Mouse (Mus musculus): ENCODE results near the gene 1700028K03Rik. TPM values are rescaled to one million over a fixed set of nuclear protein-coding genes. Genes with fewer than 3 reads are reported as not detected.

1700028K03Rik gene
- total and polyA plus RNA-seq, 3 experiments: not detected

- Histone ChIP-seq H3K4me1 (ENCODE audit: control insufficient read depth in 1 of 2, insufficient read depth in 2 of 2, low read length in 2 of 2) (peaks cover 3% of the 10 kb centered on the region in 2 experiments), H3K27ac (ENCODE audit: control insufficient read depth, low read depth, low read length) (peak overlapping the region; percentile 94), H3K79me2 (ENCODE audit: control insufficient read depth, insufficient read depth, low read length, poor library complexity) (peaks cover 4% of the 10 kb centered on the region; the same call in 1 of the 2 replicates), H3K9me3 (replicated peaks; ENCODE audit: insufficient read depth, low read length) (no peaks in the 10 kb centered on the region), H3K36me3 (ENCODE audit: control insufficient read depth in 1 of 2, insufficient read depth in 2 of 2, low read length in 2 of 2) (peaks cover 0 to 6% of the 10 kb centered on the region in 2 experiments; a peak in 2 of 4 replicates), H3K4me3 (ENCODE audit: control insufficient read depth in 1 of 2, insufficient read depth in 1 of 2, low read depth in 2 of 2, low read length in 2 of 2) (peak overlapping the region; percentile 80 to 98), H3K9ac (ENCODE audit: control insufficient read depth, low read depth, low read length, poor library complexity, severe bottlenecking) (peak overlapping the region; percentile 99), H3K27me3 (ENCODE audit: control insufficient read depth in 1 of 2, insufficient read depth in 2 of 2, low read length in 2 of 2) (no peaks in the 10 kb centered on the region)
- DNase-seq (ENCODE audit: low read depth, low spot score): peak; percentile 45
- peak; percentile 70; the same call in 1 of the 2 replicates for TF ChIP-seq ZNF384 (IDR thresholded peaks at IDR 0.05; ENCODE audit: low read depth, low read length)
- TF ChIP-seq GATA1 (IDR thresholded peaks at IDR 0.05; ENCODE audit: low read depth, low read length): no peak
- no peak for TF ChIP-seq CHD2 (IDR thresholded peaks at IDR 0.05; ENCODE audit: low read length)
- no peak for TF ChIP-seq ZKSCAN1 (IDR thresholded peaks at IDR 0.05; ENCODE audit: low read depth, low read length)
- no peak for TF ChIP-seq POLR2AphosphoS5 (IDR thresholded peaks at IDR 0.05; ENCODE audit: borderline replicate concordance, low read depth, low read length)
- no peak for TF ChIP-seq KAT2A (conservative IDR thresholded peaks at IDR 0.05; ENCODE audit: low read depth, low read length)
- TF ChIP-seq MXI1 (IDR thresholded peaks at IDR 0.05; ENCODE audit: low read depth, low read length): no peak; the same call in 1 of the 2 replicates
- TF ChIP-seq TBP (IDR thresholded peaks at IDR 0.05; ENCODE audit: low read depth, low read length): no peak; the same call in 1 of the 2 replicates
- TF ChIP-seq UBTF (IDR thresholded peaks at IDR 0.05; ENCODE audit: borderline replicate concordance, insufficient read depth, low read depth, low read length): no peak
- peak; percentile 55; the same call in 1 of the 2 replicates for TF ChIP-seq USF1 (IDR thresholded peaks at IDR 0.05; ENCODE audit: low read depth, low read length)
- TF ChIP-seq MEF2A (IDR thresholded peaks at IDR 0.05; ENCODE audit: extremely low read depth, insufficient replicate concordance, low read depth, low read length, poor library complexity, severe bottlenecking): no peak
These were observed 63.9 kb downstream of the 1700028K03Rik start for GRCm38 (mm10) chr5:107598380-107598779.

Other genes with a start within 250 kb of the 1700028K03Rik start
- gene Tgfbr3, start 245.1 kb upstream of the 1700028K03Rik start, total RNA-seq (2012; rRNA removed): 5.9 and 6.7 TPM in 2 replicates
- gene Tgfbr3, start 245.1 kb upstream of the 1700028K03Rik start, polyA plus RNA-seq (2012; ENCODE audit: insufficient read depth in 1 of 2, insufficient read length in 2 of 2, low read depth in 1 of 2, low replicate concordance in 2 of 2, missing spikeins in 1 of 2): 1 to 10 TPM in 1 of 2 experiments, not detected in 1; 3.0 TPM
- 10.3 and 12.0 TPM in 2 replicates for gene Brdt, start 203.6 kb upstream of the 1700028K03Rik start, total RNA-seq (2012; rRNA removed)
- 10 to 100 TPM in 1 of 2 experiments, not detected in 1; 16.7 TPM for gene Brdt, start 203.6 kb upstream of the 1700028K03Rik start, polyA plus RNA-seq (2012; ENCODE audit: insufficient read depth in 1 of 2, insufficient read length in 2 of 2, low read depth in 1 of 2, low replicate concordance in 2 of 2, missing spikeins in 1 of 2)
- 0.39 and 0.72 TPM in 2 replicates for gene Ephx4, start 132.0 kb upstream of the 1700028K03Rik start, total RNA-seq (2012; rRNA removed)
- 1 to 10 TPM in 1 of 2 experiments, not detected in 1; 1.4 TPM for gene Ephx4, start 132.0 kb upstream of the 1700028K03Rik start, polyA plus RNA-seq (2012; ENCODE audit: insufficient read depth in 1 of 2, insufficient read length in 2 of 2, low read depth in 1 of 2, low replicate concordance in 2 of 2, missing spikeins in 1 of 2)
- not detected in 2 replicates for gene Lpcat2b, start 103.2 kb upstream of the 1700028K03Rik start, total RNA-seq (2012; rRNA removed)
- not detected for gene Lpcat2b, start 103.2 kb upstream of the 1700028K03Rik start, polyA plus RNA-seq (2012; ENCODE audit: insufficient read depth in 1 of 2, insufficient read length in 2 of 2, low read depth in 1 of 2, low replicate concordance in 2 of 2, missing spikeins in 1 of 2)
- 1.2 and 1.6 TPM in 2 replicates for gene Btbd8, start 96.7 kb upstream of the 1700028K03Rik start, total RNA-seq (2012; rRNA removed)
- 1 to 10 TPM in 1 of 2 experiments, not detected in 1; 2.4 TPM for gene Btbd8, start 96.7 kb upstream of the 1700028K03Rik start, polyA plus RNA-seq (2012; ENCODE audit: insufficient read depth in 1 of 2, insufficient read length in 2 of 2, low read depth in 1 of 2, low replicate concordance in 2 of 2, missing spikeins in 1 of 2)
- gene Gm42669, start 27.1 kb upstream of the 1700028K03Rik start, total RNA-seq (2012; rRNA removed): 0.04 TPM in 1 of 2 replicates, not detected in the other
- gene Gm42669, start 27.1 kb upstream of the 1700028K03Rik start, polyA plus RNA-seq (2012; ENCODE audit: insufficient read depth in 1 of 2, insufficient read length in 2 of 2, low read depth in 1 of 2, low replicate concordance in 2 of 2, missing spikeins in 1 of 2): under 1 TPM in 1 of 2 experiments, not detected in 1; 0.21 TPM
- 13.4 and 13.8 TPM in 2 replicates for gene Rpap2, start 62.7 kb downstream of the 1700028K03Rik start, total RNA-seq (2012; rRNA removed)
- 10 to 100 TPM in 1 of 2 experiments, not detected in 1; 10.8 TPM for gene Rpap2, start 62.7 kb downstream of the 1700028K03Rik start, polyA plus RNA-seq (2012; ENCODE audit: insufficient read depth in 1 of 2, insufficient read length in 2 of 2, low read depth in 1 of 2, low replicate concordance in 2 of 2, missing spikeins in 1 of 2)
- 7.3 and 7.8 TPM in 2 replicates for gene Glmn, start 63.2 kb downstream of the 1700028K03Rik start, total RNA-seq (2012; rRNA removed)
- 1 to 10 TPM in 1 of 2 experiments, not detected in 1; 7.9 TPM for gene Glmn, start 63.2 kb downstream of the 1700028K03Rik start, polyA plus RNA-seq (2012; ENCODE audit: insufficient read depth in 1 of 2, insufficient read length in 2 of 2, low read depth in 1 of 2, low replicate concordance in 2 of 2, missing spikeins in 1 of 2)
- gene Gfi1, start 191.3 kb downstream of the 1700028K03Rik start, total RNA-seq (2012; rRNA removed): not detected in 2 replicates
- under 1 TPM in 1 of 2 experiments, not detected in 1; 0.04 TPM for gene Gfi1, start 191.3 kb downstream of the 1700028K03Rik start, polyA plus RNA-seq (2012; ENCODE audit: insufficient read depth in 1 of 2, insufficient read length in 2 of 2, low read depth in 1 of 2, low replicate concordance in 2 of 2, missing spikeins in 1 of 2)

Data from MEL (cell line).